In the genomic region with DNA sequence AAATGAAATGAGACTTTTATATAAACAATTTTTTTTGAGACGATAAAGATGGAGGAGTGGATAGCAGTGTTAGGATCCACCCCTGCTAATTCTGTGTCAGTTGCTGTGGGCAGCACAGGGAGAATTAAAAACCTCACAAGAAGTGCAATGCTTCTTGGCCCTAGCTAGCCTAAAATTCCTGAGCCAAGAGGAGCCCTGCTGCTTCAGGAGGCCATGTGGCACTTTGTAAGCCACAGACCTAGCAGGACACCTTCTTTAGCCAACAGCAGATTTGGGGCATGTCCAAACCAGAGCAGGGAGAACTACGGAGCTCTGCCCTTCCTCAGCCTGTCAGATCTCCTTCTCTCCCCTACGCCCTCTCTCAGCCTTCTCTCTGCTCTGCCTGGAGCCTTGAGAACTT, we compare ENCODE assay signal across 11 mouse cellular contexts. TPM values are rescaled to one million over a fixed set of nuclear protein-coding genes. Genes with fewer than 3 reads are reported as not detected.
A peak's percentile ranks its signal among the peaks of the same experiment; 100 is the strongest.
DNase-seq lines count a peak whose midpoint lies in the region; ATAC-seq and TF ChIP-seq lines count a peak whose summit lies in the region.
"Had no signal": no experiment of that assay in that cellular context is flagged by ENCODE, and none has a peak within 500 bp of the region (broad histone marks: within the 10 kb centered on the region; RNA-seq: fewer than 3 reads in every experiment).

No protein-coding gene starts in this region.

- ATAC-seq in heart, embryonic 13.5 days (ENCODE audit: extremely low read depth, insufficient number of reproducible peaks, low FRiP score, low TSS enrichment), result no peak
- ATAC-seq in midbrain, postnatal 0 days (ENCODE audit: low FRiP score), result no peak
- no peak for ATAC-seq in midbrain, embryonic 16.5 days
- ATAC-seq in stomach, postnatal 0 days (ENCODE audit: low FRiP score, low TSS enrichment), result peak; percentile 56; the same call in 1 of the 2 replicates
- no peak for ATAC-seq in kidney, embryonic 14.5 days (ENCODE audit: low FRiP score, low TSS enrichment)
- no peak for ATAC-seq in forebrain, postnatal 0 days
- ATAC-seq: midbrain, embryonic 13.5 days had no signal

- TF ChIP-seq CTCF in midbrain, postnatal 0 days (IDR thresholded peaks at IDR 0.05), result no peak
- no peak for TF ChIP-seq CTCF in stomach, postnatal 0 days (IDR thresholded peaks at IDR 0.05; ENCODE audit: low read depth)
- TF ChIP-seq CTCF in forebrain, postnatal 0 days (IDR thresholded peaks at IDR 0.05; ENCODE audit: low read depth), result no peak

- H3K27ac ChIP-seq in heart, embryonic 13.5 days (replicated peaks), result peak overlapping the region; percentile 26
- no peak overlapping the region for H3K27ac ChIP-seq in midbrain, postnatal 0 days (ENCODE audit: low read depth, low read length)
- H3K27ac ChIP-seq in midbrain, embryonic 16.5 days (ENCODE audit: low read length), result no peak overlapping the region
- H3K27ac ChIP-seq in stomach, postnatal 0 days (replicated peaks), result peak overlapping the region; percentile 84
- no peak overlapping the region for H3K27ac ChIP-seq in kidney, embryonic 14.5 days (ENCODE audit: low read depth, low read length)
- no peak overlapping the region for H3K27ac ChIP-seq in forebrain, postnatal 0 days (ENCODE audit: low read depth, low read length)
- H3K27ac ChIP-seq: kidney, embryonic 15.5 days; midbrain, embryonic 13.5 days had no signal

- peak overlapping the region; percentile 40; the same call in 1 of the 2 replicates for H3K9ac ChIP-seq in heart, embryonic 13.5 days
- no peak overlapping the region for H3K9ac ChIP-seq in midbrain, postnatal 0 days (replicated peaks; ENCODE audit: low read length, poor library complexity, severe bottlenecking)
- H3K9ac ChIP-seq in midbrain, embryonic 16.5 days (ENCODE audit: low read depth, low read length), result no peak overlapping the region
- H3K9ac ChIP-seq in stomach, postnatal 0 days (ENCODE audit: low read length), result no peak overlapping the region
- no peak overlapping the region for H3K9ac ChIP-seq in kidney, embryonic 14.5 days (ENCODE audit: low read depth, low read length)
- no peak overlapping the region for H3K9ac ChIP-seq in forebrain, postnatal 0 days
- H3K9ac ChIP-seq: kidney, embryonic 15.5 days; midbrain, embryonic 13.5 days had no signal

- H3K27me3 ChIP-seq in heart, embryonic 13.5 days (replicated peaks), result no peaks in the 10 kb centered on the region
- no peaks in the 10 kb centered on the region for H3K27me3 ChIP-seq in midbrain, postnatal 0 days (ENCODE audit: insufficient read depth, low read length)
- no peaks in the 10 kb centered on the region for H3K27me3 ChIP-seq in midbrain, embryonic 16.5 days (ENCODE audit: control insufficient read depth, insufficient read depth, low read depth, low read length)
- no peaks in the 10 kb centered on the region for H3K27me3 ChIP-seq in stomach, postnatal 0 days (ENCODE audit: control insufficient read depth, insufficient read depth, low read length)
- no peaks in the 10 kb centered on the region for H3K27me3 ChIP-seq in kidney, embryonic 14.5 days (ENCODE audit: control insufficient read depth, insufficient read depth, low read length)
- no peaks in the 10 kb centered on the region for H3K27me3 ChIP-seq in forebrain, postnatal 0 days (ENCODE audit: insufficient read depth, low read length)
- H3K27me3 ChIP-seq: kidney, embryonic 15.5 days; midbrain, embryonic 13.5 days had no signal

- H3K4me3 ChIP-seq in heart, embryonic 13.5 days, result no peak overlapping the region
- no peak overlapping the region for H3K4me3 ChIP-seq in midbrain, postnatal 0 days (ENCODE audit: low read depth, low read length)
- H3K4me3 ChIP-seq in midbrain, embryonic 16.5 days (ENCODE audit: low read depth, low read length), result no peak overlapping the region
- no peak overlapping the region for H3K4me3 ChIP-seq in stomach, postnatal 0 days (ENCODE audit: low read depth, low read length)
- no peak overlapping the region for H3K4me3 ChIP-seq in kidney, embryonic 14.5 days (ENCODE audit: low read length)
- no peak overlapping the region for H3K4me3 ChIP-seq in forebrain, postnatal 0 days (ENCODE audit: low read depth, low read length)
- H3K4me3 ChIP-seq: kidney, embryonic 15.5 days; midbrain, embryonic 13.5 days had no signal

- peaks cover 21% of the 10 kb centered on the region for H3K4me1 ChIP-seq in heart, embryonic 13.5 days
- H3K4me1 ChIP-seq in midbrain, postnatal 0 days (ENCODE audit: insufficient read depth, low read length), result no peaks in the 10 kb centered on the region
- no peaks in the 10 kb centered on the region for H3K4me1 ChIP-seq in midbrain, embryonic 16.5 days (ENCODE audit: control insufficient read depth, insufficient read depth, low read length)
- H3K4me1 ChIP-seq in stomach, postnatal 0 days (replicated peaks; ENCODE audit: control insufficient read depth, insufficient read depth), result 0 out of 2 replicates have a peak, but pooled peaks cover 3% of the 10 kb centered on the region
- no peaks in the 10 kb centered on the region for H3K4me1 ChIP-seq in kidney, embryonic 14.5 days (ENCODE audit: control insufficient read depth, insufficient read depth, low read length)
- H3K4me1 ChIP-seq in forebrain, postnatal 0 days (ENCODE audit: insufficient read depth), result no peaks in the 10 kb centered on the region

- H3K4me2 ChIP-seq in heart, embryonic 13.5 days, result no peak overlapping the region
- H3K4me2 ChIP-seq in midbrain, postnatal 0 days (ENCODE audit: low read depth, low read length, poor library complexity, severe bottlenecking), result no peak overlapping the region
- no peak overlapping the region for H3K4me2 ChIP-seq in midbrain, embryonic 16.5 days (ENCODE audit: low read length)
- no peak overlapping the region for H3K4me2 ChIP-seq in stomach, postnatal 0 days (replicated peaks; ENCODE audit: low read depth)
- no peak overlapping the region for H3K4me2 ChIP-seq in kidney, embryonic 14.5 days (replicated peaks; ENCODE audit: low read depth, low read length)
- no peak overlapping the region for H3K4me2 ChIP-seq in forebrain, postnatal 0 days (ENCODE audit: low read depth)
- H3K4me2 ChIP-seq: kidney, embryonic 15.5 days; midbrain, embryonic 13.5 days had no signal

- H3K9me3 ChIP-seq in heart, embryonic 13.5 days, result no peaks in the 10 kb centered on the region
- H3K9me3 ChIP-seq in midbrain, postnatal 0 days (ENCODE audit: low read length), result no peaks in the 10 kb centered on the region
- H3K9me3 ChIP-seq in midbrain, embryonic 16.5 days (replicated peaks; ENCODE audit: control insufficient read depth, low read length, poor library complexity, severe bottlenecking), result no peaks in the 10 kb centered on the region
- no peaks in the 10 kb centered on the region for H3K9me3 ChIP-seq in stomach, postnatal 0 days (ENCODE audit: control insufficient read depth, low read length)
- H3K9me3 ChIP-seq in kidney, embryonic 14.5 days (ENCODE audit: control insufficient read depth, low read length), result no peaks in the 10 kb centered on the region
- no peaks in the 10 kb centered on the region for H3K9me3 ChIP-seq in forebrain, postnatal 0 days (ENCODE audit: low read length)
- H3K9me3 ChIP-seq: kidney, embryonic 15.5 days; midbrain, embryonic 13.5 days had no signal

- no peak for DNase-seq in heart, postnatal 25 days (ENCODE audit: low spot score)
- peak; percentile 75 for DNase-seq in midbrain, postnatal 0 days (ENCODE audit: low spot score)
- peak; percentile 93 to 97 for DNase-seq in cerebellum, postnatal 10 days
- no peak for DNase-seq in stomach, postnatal 0 days (ENCODE audit: low spot score)
- no peak for DNase-seq in forebrain, postnatal 0 days
- DNase-seq: adrenal gland, adult 8-10 months had no signal

- H3K36me3 ChIP-seq in heart, embryonic 13.5 days, result no peaks in the 10 kb centered on the region
- H3K36me3 ChIP-seq in midbrain, postnatal 0 days (ENCODE audit: insufficient read depth, low read length), result no peaks in the 10 kb centered on the region
- H3K36me3 ChIP-seq in midbrain, embryonic 16.5 days (ENCODE audit: control insufficient read depth, insufficient read depth, low read length), result no peaks in the 10 kb centered on the region
- no peaks in the 10 kb centered on the region for H3K36me3 ChIP-seq in stomach, postnatal 0 days (ENCODE audit: control insufficient read depth, insufficient read depth, low read length)
- no peaks in the 10 kb centered on the region for H3K36me3 ChIP-seq in kidney, embryonic 14.5 days (ENCODE audit: control insufficient read depth, insufficient read depth, low read length)
- H3K36me3 ChIP-seq in forebrain, postnatal 0 days (ENCODE audit: insufficient read depth), result no peaks in the 10 kb centered on the region
- H3K36me3 ChIP-seq: kidney, embryonic 15.5 days; midbrain, embryonic 13.5 days had no signal

- TF ChIP-seq EP300 in stomach, postnatal 0 days (optimal IDR thresholded peaks at IDR 0.05), result no peak

- WGBS in heart, embryonic 13.5 days, result 52% methylated on average over 3 of the region's 3 CpGs
- 60% methylated on average over 3 of the region's 3 CpGs for WGBS in midbrain, postnatal 0 days
- WGBS in midbrain, embryonic 16.5 days, result 70% methylated on average over 3 of the region's 3 CpGs
- 45% methylated on average over 3 of the region's 3 CpGs for WGBS in stomach, postnatal 0 days
- WGBS in kidney, embryonic 14.5 days, result 80% methylated on average over 3 of the region's 3 CpGs
- 76% methylated on average over 3 of the region's 3 CpGs for WGBS in forebrain, postnatal 0 days

- intact Hi-C loops in heart, postnatal 25 days (cut with DNase I), result no loop called here

RNA-seq across cellular contexts. Expression of gene Heg1, which starts 13.8 kb away (rescaled TPM):
- polyA plus RNA-seq in heart, embryonic 13.5 days (2015; fragmentation: Nextera tagmentation; extraction: Ambion mirVana), result 32.3 and 33.7 TPM in 2 replicates
- 100 to 1,000 TPM; 155 to 170 TPM for total RNA-seq in heart, postnatal 25 days (2021)
- 19.5 and 22.4 TPM in 2 replicates for total RNA-seq in midbrain, postnatal 0 days (2014; rRNA removed)
- 6.2 and 7.2 TPM in 2 replicates for polyA plus RNA-seq in midbrain, postnatal 0 days (2015; fragmentation: Nextera tagmentation; extraction: Ambion mirVana)
- polyA plus RNA-seq in midbrain, embryonic 16.5 days (2015; fragmentation: Nextera tagmentation; extraction: Ambion mirVana), result 9.4 and 12.4 TPM in 2 replicates
- polyA plus RNA-seq in stomach, postnatal 0 days (2015; fragmentation: Nextera tagmentation; extraction: Ambion mirVana), result 8.5 and 9.1 TPM in 2 replicates
- 14.2 and 21.5 TPM in 2 replicates for polyA plus RNA-seq in kidney, embryonic 14.5 days (2014; fragmentation: Nextera tagmentation; extraction: Ambion mirVana)
- total RNA-seq in forebrain, postnatal 0 days (2014; rRNA removed), result 16.2 and 19.9 TPM in 2 replicates
- 6.2 and 8.0 TPM in 2 replicates for polyA plus RNA-seq in forebrain, postnatal 0 days (2015; fragmentation: Nextera tagmentation; extraction: Ambion mirVana)

Comparison
In these comparisons a context has a peak if more than half of its experiments do, and no peak if none do; other contexts are left out.
1. H3K27ac ChIP-seq: peak in heart, embryonic 13.5 days (single experiment) and stomach, postnatal 0 days (single experiment); none in midbrain, postnatal 0 days (single experiment), midbrain, embryonic 16.5 days (single experiment), kidney, embryonic 14.5 days (single experiment) and forebrain, postnatal 0 days (single experiment).
2. DNase-seq: peak in midbrain, postnatal 0 days (single experiment) and cerebellum, postnatal 10 days (2 of 2); none in heart, postnatal 25 days (single experiment), stomach, postnatal 0 days (single experiment) and forebrain, postnatal 0 days (single experiment).